Mouse (Mus musculus): Measurements from ENCODE around the gene Olfr700. TPM values are rescaled to one million over a fixed set of nuclear protein-coding genes. Genes with fewer than 3 reads are reported as not detected.
"Not testable (repeated sequence)": the region's sequence is repeated elsewhere in the genome, so short reads cannot be mapped to it uniquely, and the experiment has no call there.

The Olfr700 gene
- not detected for total RNA-seq (2021)
- long read RNA-seq, experiment 1, result 0 reads
- long read RNA-seq, experiment 2, result 0 reads

DNA sequence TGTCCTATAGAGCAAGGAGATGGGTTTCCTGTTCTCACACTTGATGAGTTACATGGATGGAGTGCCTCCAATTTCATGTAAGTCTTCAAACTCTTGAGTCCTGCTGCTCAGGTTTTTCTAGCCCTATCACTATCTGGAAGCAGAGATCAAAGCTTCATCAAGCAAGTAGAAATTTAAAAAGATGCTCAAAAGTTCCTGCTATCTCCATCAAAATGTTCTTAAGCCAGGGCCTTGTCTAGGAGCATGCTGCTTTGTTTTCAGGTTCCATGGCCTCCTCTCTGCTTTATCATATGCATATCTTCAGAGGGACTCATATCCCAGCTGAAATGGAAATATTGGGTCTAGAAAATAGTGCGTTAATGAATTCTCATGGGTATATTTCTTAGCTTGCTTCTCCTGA is at the start of gene Olfr700:
Gene Olfr700 (minus strand): TSS at position 101 of the 400 bp plus-strand sequence.
- no peak for DNase-seq (ENCODE audit: low spot score)

DNA sequence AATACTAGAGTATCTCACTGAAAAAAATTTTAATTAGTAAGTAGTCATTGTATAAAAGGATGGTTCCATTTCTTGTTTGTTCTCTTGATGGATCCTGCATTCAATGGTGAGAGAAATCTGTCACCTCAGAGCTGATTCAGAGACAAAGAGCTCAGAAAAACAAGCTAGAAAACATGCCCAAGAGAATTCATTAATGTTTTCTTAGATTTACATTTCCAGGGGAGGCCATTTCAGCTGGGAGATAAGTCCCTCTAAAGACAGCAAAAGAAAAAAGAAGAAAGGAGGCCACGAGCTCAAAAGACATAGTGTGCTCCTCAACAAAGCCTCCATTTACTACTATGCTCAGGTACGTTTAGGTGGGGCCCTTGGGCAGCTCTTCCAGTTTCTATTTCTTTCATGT is 34.4 kb upstream of the Olfr700 start, which contains the start of gene Olfr703:
Gene Olfr703 (plus strand): TSS at position 301 of the 400 bp plus-strand sequence.
- DNase-seq (ENCODE audit: low spot score), result no peak

GRCm38 (mm10) chr7:106833793-106834192 is 25.2 kb upstream of the Olfr700 start, which contains the start of gene Olfr702:
Gene Olfr702 (minus strand): TSS chr7:106833893.
- no peak for DNase-seq (ENCODE audit: low spot score)

DNA sequence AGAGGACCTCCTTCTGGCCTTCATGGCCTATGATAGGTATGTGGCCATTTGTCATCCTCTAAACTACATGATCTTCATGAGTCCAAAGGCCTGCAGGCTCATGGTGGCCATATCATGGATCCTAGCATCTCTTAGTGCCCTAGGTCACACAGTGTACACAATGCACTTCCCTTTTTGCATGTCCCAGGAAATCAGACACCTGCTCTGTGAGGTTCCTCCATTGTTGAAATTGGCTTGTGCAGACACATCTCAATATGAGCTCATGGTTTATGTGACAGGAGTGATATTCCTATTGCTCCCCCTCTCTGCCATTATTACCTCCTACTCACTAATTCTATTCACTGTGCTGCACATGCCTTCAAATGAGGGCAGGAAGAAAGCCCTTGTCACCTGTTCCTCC is 9.8 kb upstream of the Olfr700 start:
- no peak for DNase-seq (ENCODE audit: low spot score)

DNA sequence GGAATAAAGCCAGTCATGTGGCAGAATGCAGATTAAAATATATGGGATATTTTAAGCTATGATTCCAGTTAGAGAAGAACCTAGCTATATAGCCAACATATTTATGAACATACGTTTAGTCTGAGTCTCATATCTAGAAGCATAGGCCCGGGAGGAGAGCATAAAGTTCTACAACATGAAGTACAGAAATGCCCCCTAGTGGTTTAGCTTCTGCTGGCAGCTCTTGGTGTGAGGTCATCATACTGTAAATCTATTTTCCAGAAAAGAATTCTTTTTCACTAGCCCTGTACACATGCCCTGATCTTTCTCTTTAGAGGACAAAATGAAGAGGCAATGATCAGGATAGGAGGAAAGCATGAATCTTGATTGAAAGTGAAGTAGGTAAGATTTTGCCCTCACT is 7.1 kb upstream of the Olfr700 start:
- DNase-seq (ENCODE audit: low spot score), result no peak

DNA sequence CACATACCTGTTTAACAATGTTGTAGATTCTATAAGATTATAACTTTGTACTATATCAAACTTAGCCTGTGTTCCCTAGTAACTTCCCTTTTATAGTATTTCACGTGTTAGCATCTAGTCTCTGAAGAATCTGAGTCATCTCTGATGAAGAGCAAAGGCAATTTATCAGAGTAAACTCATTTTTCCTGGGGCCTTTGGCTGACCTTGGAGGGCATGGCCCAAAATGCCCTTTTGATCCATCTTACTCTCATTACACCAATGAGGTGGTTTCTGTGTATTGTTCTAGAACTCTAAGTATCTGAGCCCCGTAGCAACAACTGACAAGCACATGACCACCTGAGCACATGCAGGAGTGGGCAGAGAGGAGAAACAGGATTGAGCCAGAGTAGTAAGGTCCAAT is 5.2 kb upstream of the Olfr700 start, which contains the start of gene Olfr701:
Gene Olfr701 (plus strand): TSS at position 301 of the 400 bp plus-strand sequence.
- DNase-seq (ENCODE audit: low spot score), result no peak

- no peak for DNase-seq (ENCODE audit: low spot score)
These were observed 15.5 kb downstream of the Olfr700 start, which contains the start of gene Olfr699 for GRCm38 (mm10) chr7:106793098-106793497. Gene Olfr699 (minus strand): TSS chr7:106793198.

DNA sequence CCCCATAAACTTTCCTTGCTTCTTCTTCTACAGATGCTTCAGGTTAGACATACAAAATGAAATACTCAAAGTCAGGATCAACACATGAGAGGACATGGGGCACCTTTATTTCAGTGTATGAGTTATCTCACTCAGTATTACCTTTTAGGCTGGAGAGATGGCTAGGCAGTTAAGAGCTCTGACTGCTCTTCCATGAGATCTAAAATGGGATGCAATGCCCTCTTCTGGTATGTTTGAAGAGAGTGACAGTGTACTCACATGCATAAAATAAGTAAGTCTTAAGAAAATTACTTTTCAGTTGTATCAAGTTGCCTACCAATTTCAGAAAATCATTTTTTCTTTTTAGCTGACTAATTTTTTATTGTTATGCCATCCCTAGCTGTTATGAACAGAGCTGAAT is 20.3 kb downstream of the Olfr700 start:
- DNase-seq (ENCODE audit: low spot score), result no peak

DNA sequence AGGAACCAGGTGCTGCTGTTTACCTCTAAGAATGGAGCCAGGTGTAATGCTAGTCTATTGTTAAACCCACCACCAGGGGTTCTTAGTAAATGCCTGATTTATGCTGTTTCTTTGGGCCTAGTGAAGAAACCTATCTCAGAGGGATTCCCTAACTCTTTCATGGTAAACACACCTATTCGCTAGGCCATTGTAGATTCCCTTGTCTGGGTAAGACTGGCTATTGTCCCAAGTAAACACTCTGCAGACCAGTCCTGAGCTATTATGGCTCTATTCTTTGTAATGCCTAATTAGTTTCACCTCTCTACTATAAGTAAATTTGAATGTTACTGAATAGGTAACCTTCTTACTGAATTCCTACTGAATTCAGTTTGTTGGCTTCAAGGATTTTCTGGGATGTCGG is 47.6 kb downstream of the Olfr700 start:
- DNase-seq (ENCODE audit: low spot score), result not testable (repeated sequence)

GRCm38 (mm10) chr7:106758800-106759199 is 49.8 kb downstream of the Olfr700 start:
- DNase-seq (ENCODE audit: low spot score), result no peak

Other genes starting within 250 kb of the Olfr700 start
- gene Olfr693, start 128.2 kb downstream of the Olfr700 start, total RNA-seq (2021), result not detected
- gene Olfr694, start 117.0 kb downstream of the Olfr700 start, total RNA-seq (2021), result not detected
- not detected for gene Olfr695, start 92.4 kb downstream of the Olfr700 start, total RNA-seq (2021)
- gene Olfr697, start 66.4 kb downstream of the Olfr700 start, total RNA-seq (2021), result not detected
- not detected for gene Olfr698, start 53.4 kb downstream of the Olfr700 start, total RNA-seq (2021)
- gene Olfr699, start 15.6 kb downstream of the Olfr700 start, total RNA-seq (2021), result not detected
- gene Olfr701, start 5.3 kb upstream of the Olfr700 start, total RNA-seq (2021), result not detected
- gene Olfr702, start 25.1 kb upstream of the Olfr700 start, total RNA-seq (2021), result not detected
- not detected for gene Olfr703, start 34.5 kb upstream of the Olfr700 start, total RNA-seq (2021)
- not detected for gene Olfr704, start 54.4 kb upstream of the Olfr700 start, total RNA-seq (2021)
- not detected for gene Olfr705, start 68.1 kb upstream of the Olfr700 start, total RNA-seq (2021)
- not detected for gene Olfr706, start 79.3 kb upstream of the Olfr700 start, total RNA-seq (2021)
- not detected for gene Olfr707, start 92.4 kb upstream of the Olfr700 start, total RNA-seq (2021)
- gene Olfr1532-ps1, start 99.2 kb upstream of the Olfr700 start, total RNA-seq (2021), result not detected
- not detected for gene Olfr709-ps1, start 123.4 kb upstream of the Olfr700 start, total RNA-seq (2021)
- gene Olfr710, start 139.5 kb upstream of the Olfr700 start, total RNA-seq (2021), result not detected
- gene Olfr6, start 155.1 kb upstream of the Olfr700 start, total RNA-seq (2021), result not detected
- gene Olfr711, start 166.6 kb upstream of the Olfr700 start, total RNA-seq (2021), result not detected
- gene Olfr2, start 197.2 kb upstream of the Olfr700 start, total RNA-seq (2021), result not detected
- not detected for gene Olfr713, start 222.3 kb upstream of the Olfr700 start, total RNA-seq (2021)